Mouse (Mus musculus) spleen, embryonic (tissue): ENCODE results near the gene Spata5.
"Not testable (repeated sequence)": the region's sequence is repeated elsewhere in the genome, so short reads cannot be mapped to it uniquely, and the experiment has no call there.

Experiments
- CTCF ChIA-PET: fragments of 350-600 bp; sonication (Branson Sonifier 250); formaldehyde crosslinking; loops from one replicate; lab custom pipeline; 2022; lab: Charles Lee

Gene Spata5

GRCm38 (mm10) chr3:37510055-37511032, 90.6 kb downstream of the Spata5 start:
- CTCF ChIA-PET: interaction anchor here (0.7 kb wide), 1 partner anchor 1268 kb away, joined by 4 read pairs; no protein-coding TSS in a partner anchor

GRCm38 (mm10) chr3:37515485-37515884, 95.8 kb downstream of the Spata5 start:
- CTCF ChIA-PET: interaction anchor here (1.3 to 1.4 kb wide), 2 partner anchors 12 to 14 kb away, joined by 3 to 4 read pairs; no protein-coding TSS in a partner anchor

GRCm38 (mm10) chr3:37516379-37516778, 96.7 kb downstream of the Spata5 start:
- CTCF ChIA-PET: no interaction called here

GRCm38 (mm10) chr3:37518611-37519010, 98.9 kb downstream of the Spata5 start:
- CTCF ChIA-PET: no interaction called here

- CTCF ChIA-PET: no interaction called here
These were observed 100.8 kb downstream of the Spata5 start for GRCm38 (mm10) chr3:37520334-37521023.

- CTCF ChIA-PET: no interaction called here
These were observed 112.4 kb downstream of the Spata5 start for GRCm38 (mm10) chr3:37532079-37532478.

- CTCF ChIA-PET: not testable (repeated sequence)
These were observed 121.0 kb downstream of the Spata5 start for GRCm38 (mm10) chr3:37540701-37541100.

- CTCF ChIA-PET: no interaction called here
These were observed 126.7 kb downstream of the Spata5 start for GRCm38 (mm10) chr3:37546351-37546750.

- CTCF ChIA-PET: no interaction called here
These were observed 130.5 kb downstream of the Spata5 start for GRCm38 (mm10) chr3:37550190-37550589.

- CTCF ChIA-PET: no interaction called here
These were observed 130.9 kb downstream of the Spata5 start for GRCm38 (mm10) chr3:37550594-37550993.

GRCm38 (mm10) chr3:37551486-37551885, 131.8 kb downstream of the Spata5 start:
- CTCF ChIA-PET: interaction anchor here (0.6 kb wide), 1 partner anchor 125 kb away, joined by 4 read pairs; no protein-coding TSS in a partner anchor

- CTCF ChIA-PET: interaction anchor here (0.6 kb wide), 2 partner anchors 125 to 1173 kb away, joined by 4 to 9 read pairs; no protein-coding TSS in a partner anchor
These were observed 132.5 kb downstream of the Spata5 start for GRCm38 (mm10) chr3:37552244-37552643.

- CTCF ChIA-PET: no interaction called here
These were observed 133.8 kb downstream of the Spata5 start for GRCm38 (mm10) chr3:37553371-37554033.

GRCm38 (mm10) chr3:37556412-37557113, 136.9 kb downstream of the Spata5 start:
- CTCF ChIA-PET: no interaction called here

GRCm38 (mm10) chr3:37557741-37558479, 138.2 kb downstream of the Spata5 start:
- CTCF ChIA-PET: no interaction called here

- CTCF ChIA-PET: no interaction called here
These were observed 139.6 kb downstream of the Spata5 start for GRCm38 (mm10) chr3:37559339-37559738.

GRCm38 (mm10) chr3:37561466-37561865, 141.8 kb downstream of the Spata5 start:
- CTCF ChIA-PET: no interaction called here

- CTCF ChIA-PET: no interaction called here
These were observed 146.4 kb downstream of the Spata5 start for GRCm38 (mm10) chr3:37566097-37566496.

GRCm38 (mm10) chr3:37567505-37567904, 147.8 kb downstream of the Spata5 start:
- CTCF ChIA-PET: interaction anchor here (0.5 kb wide), 1 partner anchor 13 kb away, joined by 3 read pairs; no protein-coding TSS in a partner anchor

GRCm38 (mm10) chr3:37568780-37569179, 149.1 kb downstream of the Spata5 start:
- CTCF ChIA-PET: no interaction called here
